Mouse (Mus musculus) erythroblast, embryonic 14.5 days (primary cell): ENCODE results near the gene Akap6.

Source experiments
- GATA1 ChIP-seq: IDR thresholded peaks from 2 replicates; pipeline ENCODE4 v1.6.1; 2012; ENCODE audit warnings: low read length, inconsistent platforms, mixed read lengths
- TAL1 ChIP-seq: IDR thresholded peaks from 3 replicates; pipeline ENCODE4 v1.6.1; 2012; ENCODE audit warnings: low read length, inconsistent platforms, mixed read lengths

GRCm38 (mm10) chr12:52726434-52727231, 27.4 kb downstream of the Akap6 start:
- TF ChIP-seq GATA1 (no peak), TAL1 (no peak)
